Mouse (Mus musculus): ENCODE results near the gene Tmeff1. TPM values are rescaled to one million over a fixed set of nuclear protein-coding genes. Genes with fewer than 3 reads are reported as not detected.
A peak's percentile ranks its signal among the peaks of the same experiment; 100 is the strongest.
"Not testable (repeated sequence)": the region's sequence is repeated elsewhere in the genome, so short reads cannot be mapped to it uniquely, and the experiment has no call there.

Gene Tmeff1
- polyA plus RNA-seq, 1 experiment from 2014 or later = 59.5 TPM

DNA sequence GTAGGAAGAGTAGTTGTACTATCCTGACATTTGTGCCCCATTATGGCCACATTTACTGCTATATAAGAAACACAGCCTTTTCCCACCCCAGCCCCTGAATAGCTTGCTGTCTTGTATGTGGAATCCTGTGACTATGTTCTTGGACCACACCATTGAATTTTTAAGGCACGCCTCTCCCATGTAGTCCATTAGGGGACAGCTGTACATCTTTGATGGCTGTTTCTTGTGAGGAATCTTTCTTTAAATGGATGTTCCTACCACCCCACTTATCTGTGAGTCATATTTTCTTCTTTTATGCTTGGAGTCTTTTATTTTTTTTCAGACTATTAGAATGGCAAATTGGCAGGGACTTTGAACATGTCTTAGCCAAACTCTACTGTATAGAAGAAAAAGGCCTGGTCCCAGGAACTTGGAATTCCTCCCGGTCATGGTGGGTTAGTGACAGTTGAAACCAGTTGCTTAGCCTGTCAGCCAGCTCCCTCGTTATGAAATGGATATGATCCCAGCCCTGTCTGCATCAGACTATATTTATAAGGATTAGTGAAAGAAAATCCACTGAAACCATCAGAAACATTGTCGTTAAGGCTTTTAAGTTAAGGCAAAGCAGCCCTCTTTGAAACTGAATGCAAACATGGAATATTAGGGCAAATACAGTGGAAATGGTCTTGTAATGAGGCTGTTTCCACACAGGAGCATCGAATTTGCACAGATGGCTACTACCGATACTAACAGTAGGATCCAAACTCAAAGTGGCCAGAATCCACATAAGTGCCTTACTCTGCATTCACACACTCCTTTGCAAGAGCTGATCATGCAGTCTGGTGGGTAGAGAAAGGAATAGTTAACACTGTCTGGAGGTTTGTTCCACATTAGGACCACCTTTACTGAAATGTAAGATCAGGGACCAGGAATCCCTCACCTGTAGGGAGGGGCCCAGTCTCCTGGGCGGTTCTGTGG is 75.9 kb downstream of the Tmeff1 start:
- H3K9ac ChIP-seq = no peak overlapping the region
- H3K36me3 ChIP-seq = peaks cover 73% of the 10 kb centered on the region
- H3K4me2 ChIP-seq = no peak overlapping the region
- H3K27me3 ChIP-seq = no peaks in the 10 kb centered on the region
- no peak for ATAC-seq (ENCODE audit: insufficient number of reproducible peaks, insufficient read depth, low FRiP score, low TSS enrichment, low read depth)
- 73% methylated on average over 7 of the region's 7 CpGs for WGBS
- H3K9me3 ChIP-seq = no peaks in the 10 kb centered on the region
- H3K27ac ChIP-seq = peak overlapping the region; percentile 29
- no peaks in the 10 kb centered on the region for H3K4me1 ChIP-seq
- no peak overlapping the region for H3K4me3 ChIP-seq

DNA sequence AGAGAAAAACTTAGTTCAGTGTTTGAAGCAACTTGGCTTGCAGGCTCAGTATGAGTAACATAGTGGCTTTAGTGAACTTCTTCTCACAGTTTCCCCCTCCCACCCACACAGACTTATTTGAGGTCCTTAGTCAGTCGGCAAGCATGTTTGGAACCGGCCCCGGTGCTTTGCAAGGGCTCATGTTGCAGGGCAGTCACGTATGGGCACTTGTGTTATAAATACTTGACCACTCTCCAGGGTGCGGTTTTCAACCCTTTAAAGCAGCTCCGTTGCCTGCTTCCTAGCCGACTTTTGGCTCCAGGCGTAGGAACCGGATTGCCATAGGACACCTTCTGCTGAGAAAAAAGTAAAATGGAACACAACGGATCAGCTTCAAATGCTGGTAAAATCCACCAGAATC is 78.3 kb downstream of the Tmeff1 start, which contains the start of gene Cavin4:
Gene Cavin4, plus strand, starts transcription at position 244 of the 400 bp plus-strand sequence.
- Histone ChIP-seq H3K36me3 (peaks cover 63% of the 10 kb centered on the region), H3K9ac (no peak within 1 kb of the TSS), H3K4me1 (no peaks in the 10 kb centered on the region), H3K4me2 (no peak within 1 kb of the TSS), H3K27ac (no peak within 1 kb of the TSS), H3K27me3 (no peaks in the 10 kb centered on the region), H3K9me3 (no peaks in the 10 kb centered on the region), H3K4me3 (no peak within 1 kb of the TSS)
- WGBS = 88% methylated on average over 10 of the region's 10 CpGs
- ATAC-seq (ENCODE audit: insufficient number of reproducible peaks, insufficient read depth, low FRiP score, low TSS enrichment, low read depth) = no peak

DNA sequence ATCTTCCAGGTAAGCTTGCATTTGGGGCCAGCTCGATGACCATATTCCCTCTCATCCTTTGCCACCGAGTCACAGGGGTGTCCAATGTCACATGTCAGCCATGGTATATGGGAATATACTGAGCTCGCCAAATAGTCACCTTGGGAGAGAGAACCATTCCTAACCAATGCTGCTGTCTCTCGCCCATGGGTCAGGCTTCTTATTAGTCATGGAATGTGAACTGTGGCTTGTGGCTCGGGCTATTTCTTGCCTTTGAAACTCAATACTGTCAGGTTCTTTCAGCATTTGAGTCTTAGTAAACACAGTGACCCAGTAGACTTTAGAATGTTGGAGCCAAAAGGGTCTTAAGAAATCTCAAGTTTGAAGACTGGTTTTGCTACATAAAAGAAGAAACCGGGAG is 79.0 kb downstream of the Tmeff1 start:
- no peak overlapping the region for H3K4me3 ChIP-seq
- no peaks in the 10 kb centered on the region for H3K27me3 ChIP-seq
- H3K4me1 ChIP-seq = no peaks in the 10 kb centered on the region
- no peak overlapping the region for H3K9ac ChIP-seq
- H3K27ac ChIP-seq = no peak overlapping the region
- ATAC-seq (ENCODE audit: insufficient number of reproducible peaks, insufficient read depth, low FRiP score, low TSS enrichment, low read depth) = no peak
- peaks cover 55% of the 10 kb centered on the region for H3K36me3 ChIP-seq
- no peaks in the 10 kb centered on the region for H3K9me3 ChIP-seq
- 84% methylated on average over 6 of the region's 6 CpGs for WGBS
- no peak overlapping the region for H3K4me2 ChIP-seq

DNA sequence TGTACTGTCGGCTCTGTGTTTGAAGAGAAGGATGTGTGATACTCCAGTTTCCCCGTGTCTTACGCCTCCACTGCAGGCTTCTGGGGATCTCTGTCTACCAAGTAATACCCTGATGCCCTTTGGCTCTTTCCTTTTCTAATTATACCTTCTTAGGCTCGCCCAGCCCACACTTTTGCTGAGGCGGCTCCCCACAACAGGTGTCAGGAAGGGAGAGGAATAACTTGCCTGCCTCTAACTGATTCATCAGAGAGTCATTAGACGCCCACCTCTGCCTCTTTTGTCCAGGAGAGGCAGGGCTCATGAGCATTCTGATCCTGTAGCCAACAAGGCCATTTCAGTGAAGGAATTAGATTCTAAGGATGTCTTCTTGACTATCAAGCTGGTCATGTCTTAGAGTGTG is 82.3 kb downstream of the Tmeff1 start:
- Histone ChIP-seq H3K4me1 (no peaks in the 10 kb centered on the region), H3K9me3 (no peaks in the 10 kb centered on the region), H3K27me3 (no peaks in the 10 kb centered on the region), H3K4me3 (no peak overlapping the region), H3K4me2 (no peak overlapping the region), H3K27ac (no peak overlapping the region), H3K36me3 (peaks cover 48% of the 10 kb centered on the region), H3K9ac (no peak overlapping the region)
- no peak for ATAC-seq (ENCODE audit: insufficient number of reproducible peaks, insufficient read depth, low FRiP score, low TSS enrichment, low read depth)
- 74% methylated on average over 6 of the region's 6 CpGs for WGBS

DNA sequence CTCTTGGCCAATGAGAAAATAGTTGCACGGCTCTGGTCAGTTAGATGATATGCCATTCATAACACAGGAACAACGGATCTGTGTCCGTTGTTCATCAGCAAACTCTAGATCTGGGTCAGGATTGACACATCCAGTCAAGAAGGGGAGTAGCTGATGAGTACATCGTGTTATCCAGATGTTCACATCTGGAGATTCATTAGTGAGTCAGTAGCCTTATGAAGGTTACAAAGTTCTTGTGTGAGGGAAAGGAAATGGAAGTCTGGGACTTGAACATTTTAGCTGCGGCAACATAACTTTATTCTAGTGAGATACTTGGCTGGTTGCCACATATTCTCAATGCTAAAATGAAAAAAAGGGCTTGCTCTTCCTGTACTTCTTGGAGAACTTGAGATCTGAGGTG is 87.9 kb downstream of the Tmeff1 start:
- H3K4me2 ChIP-seq = no peak overlapping the region
- H3K4me1 ChIP-seq = no peaks in the 10 kb centered on the region
- no peaks in the 10 kb centered on the region for H3K27me3 ChIP-seq
- H3K9me3 ChIP-seq = no peaks in the 10 kb centered on the region
- no peak overlapping the region for H3K4me3 ChIP-seq
- H3K27ac ChIP-seq = no peak overlapping the region
- 87% methylated on average over 5 of the region's 5 CpGs for WGBS
- peaks cover 62% of the 10 kb centered on the region for H3K36me3 ChIP-seq
- ATAC-seq (ENCODE audit: insufficient number of reproducible peaks, insufficient read depth, low FRiP score, low TSS enrichment, low read depth) = no peak
- H3K9ac ChIP-seq = no peak overlapping the region

DNA sequence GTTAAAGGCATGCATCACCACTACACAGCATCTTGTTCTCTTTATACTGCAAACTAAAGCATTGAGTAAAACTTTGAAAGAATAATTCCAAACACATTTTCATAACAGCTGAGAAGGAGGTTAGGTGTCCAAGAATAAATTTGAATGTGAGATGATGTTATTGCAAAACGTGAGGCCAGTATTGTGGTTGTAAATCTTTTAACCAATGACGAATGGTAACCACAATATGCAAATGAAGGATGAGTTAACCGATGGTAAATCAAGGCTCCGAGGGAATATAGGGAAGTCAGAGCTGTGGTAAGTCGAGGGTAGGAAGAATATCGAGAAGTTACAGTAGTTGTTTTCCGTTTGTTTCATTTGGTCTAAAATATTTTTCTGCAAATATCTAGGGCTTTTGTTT is 89.4 kb downstream of the Tmeff1 start:
- WGBS = 89% methylated on average over 7 of the region's 7 CpGs
- Histone ChIP-seq H3K9me3 (no peaks in the 10 kb centered on the region), H3K9ac (no peak overlapping the region), H3K27ac (no peak overlapping the region), H3K4me3 (no peak overlapping the region), H3K4me2 (no peak overlapping the region), H3K27me3 (no peaks in the 10 kb centered on the region), H3K36me3 (peaks cover 62% of the 10 kb centered on the region), H3K4me1 (no peaks in the 10 kb centered on the region)
- ATAC-seq (ENCODE audit: insufficient number of reproducible peaks, insufficient read depth, low FRiP score, low TSS enrichment, low read depth) = no peak

DNA sequence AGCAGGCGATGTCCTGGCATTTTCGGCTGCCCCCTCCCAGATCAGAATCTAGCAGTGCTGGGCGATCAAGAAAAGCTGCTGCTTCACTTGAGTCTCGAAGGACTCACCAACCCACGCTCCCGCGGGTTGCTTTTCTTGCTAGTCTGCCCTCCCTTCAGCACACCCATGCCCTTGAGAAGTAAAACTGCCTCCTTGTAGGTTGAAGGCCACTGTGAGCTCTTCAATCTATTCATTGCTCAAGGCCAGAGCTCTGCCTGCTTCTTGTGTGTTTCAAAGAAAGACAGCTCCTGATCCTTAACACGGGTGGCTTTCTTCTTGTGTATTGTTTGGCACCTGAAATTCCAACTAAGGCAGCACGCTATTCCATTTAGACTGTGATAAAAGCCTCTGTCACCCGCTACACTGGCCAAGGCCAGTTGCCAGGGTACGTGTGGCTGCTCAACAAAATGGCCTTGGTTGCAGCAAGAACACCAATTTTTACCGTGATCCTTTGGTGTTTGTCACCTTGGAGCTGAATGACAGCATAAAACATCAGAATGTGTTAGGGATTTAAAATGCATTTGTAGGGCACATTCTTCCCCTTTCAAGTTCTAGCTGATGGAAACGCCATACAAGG is 91.7 kb downstream of the Tmeff1 start:
- H3K27me3 ChIP-seq = no peaks in the 10 kb centered on the region
- peaks cover 47% of the 10 kb centered on the region for H3K36me3 ChIP-seq
- no peaks in the 10 kb centered on the region for H3K9me3 ChIP-seq
- no peak overlapping the region for H3K9ac ChIP-seq
- no peaks in the 10 kb centered on the region for H3K4me1 ChIP-seq
- ATAC-seq (ENCODE audit: insufficient number of reproducible peaks, insufficient read depth, low FRiP score, low TSS enrichment, low read depth) = no peak
- H3K27ac ChIP-seq = no peak overlapping the region
- H3K4me3 ChIP-seq = no peak overlapping the region
- WGBS = 91% methylated on average over 13 of the region's 13 CpGs
- no peak overlapping the region for H3K4me2 ChIP-seq

DNA sequence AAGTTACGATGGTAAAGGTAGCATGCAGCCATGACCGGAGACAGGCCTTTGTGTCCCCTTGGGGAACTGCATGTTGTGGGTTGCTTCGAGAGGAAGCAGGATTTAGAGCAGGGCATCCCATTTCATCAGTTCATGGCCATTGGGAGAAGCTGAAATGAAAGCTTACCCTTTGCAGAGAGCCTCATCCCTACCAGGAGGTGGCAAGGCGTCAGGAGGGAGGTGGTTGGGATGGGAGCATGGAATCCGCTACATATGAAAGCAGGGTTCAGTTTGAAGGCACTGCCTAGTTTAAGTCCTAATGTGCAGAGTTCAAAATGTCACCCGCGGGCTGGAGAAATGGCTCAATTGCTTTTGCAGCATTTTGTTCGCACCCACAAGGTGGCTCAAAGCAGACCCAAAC is 92.3 kb downstream of the Tmeff1 start:
- H3K9ac ChIP-seq = no peak overlapping the region
- no peaks in the 10 kb centered on the region for H3K27me3 ChIP-seq
- H3K36me3 ChIP-seq = peaks cover 41% of the 10 kb centered on the region
- H3K9me3 ChIP-seq = no peaks in the 10 kb centered on the region
- H3K4me2 ChIP-seq = no peak overlapping the region
- ATAC-seq (ENCODE audit: insufficient number of reproducible peaks, insufficient read depth, low FRiP score, low TSS enrichment, low read depth) = no peak
- no peak overlapping the region for H3K4me3 ChIP-seq
- H3K4me1 ChIP-seq = no peaks in the 10 kb centered on the region
- WGBS = 92% methylated on average over 8 of the region's 8 CpGs
- no peak overlapping the region for H3K27ac ChIP-seq

DNA sequence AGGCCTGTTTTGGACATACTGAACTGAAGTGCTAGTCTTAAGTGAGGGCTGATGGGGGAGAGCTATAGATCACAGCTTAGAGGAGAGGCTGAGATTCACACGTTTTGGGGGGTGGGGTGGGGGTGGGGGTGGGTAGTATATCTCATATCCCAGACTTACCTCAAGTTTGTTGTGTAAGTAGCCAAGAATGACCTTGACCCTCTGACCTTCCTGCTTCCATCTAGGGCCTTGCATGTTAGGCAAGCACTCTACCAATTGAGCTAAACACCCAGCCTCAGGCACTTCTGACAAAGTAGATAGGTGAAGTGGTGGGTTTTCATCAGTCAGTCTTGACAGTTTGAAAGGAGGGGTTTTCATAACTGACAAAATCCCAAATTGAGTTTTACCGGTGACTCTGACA is 92.8 kb downstream of the Tmeff1 start:
- H3K4me3 ChIP-seq = no peak overlapping the region
- H3K9ac ChIP-seq = no peak overlapping the region
- H3K4me2 ChIP-seq = no peak overlapping the region
- ATAC-seq (ENCODE audit: insufficient number of reproducible peaks, insufficient read depth, low FRiP score, low TSS enrichment, low read depth) = no peak
- no peaks in the 10 kb centered on the region for H3K4me1 ChIP-seq
- no peak overlapping the region for H3K27ac ChIP-seq
- WGBS = 70% methylated on average over 2 of the region's 2 CpGs
- no peaks in the 10 kb centered on the region for H3K9me3 ChIP-seq
- H3K36me3 ChIP-seq = peaks cover 35% of the 10 kb centered on the region
- no peaks in the 10 kb centered on the region for H3K27me3 ChIP-seq

DNA sequence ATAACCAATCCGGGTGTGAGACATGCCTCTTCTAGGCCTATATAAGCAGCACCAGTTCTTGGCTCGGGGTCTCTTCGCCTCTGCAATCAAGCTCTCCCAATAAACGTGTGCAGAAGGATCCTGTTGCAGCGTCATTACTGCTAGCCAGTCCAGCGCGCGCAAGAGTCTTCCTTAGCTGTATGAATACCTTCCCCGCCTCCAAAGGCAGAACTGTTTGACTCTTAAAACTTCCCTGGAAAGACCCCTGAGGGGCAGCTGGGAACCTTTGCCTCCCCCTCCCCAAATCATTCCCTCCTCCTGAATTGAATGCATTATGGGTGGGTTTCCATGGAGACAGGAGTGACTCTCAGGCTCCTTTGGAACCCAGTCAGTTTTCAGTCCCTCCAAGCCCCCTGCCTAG is 93.8 kb downstream of the Tmeff1 start:
- H3K4me1 ChIP-seq = no peaks in the 10 kb centered on the region
- no peak overlapping the region for H3K27ac ChIP-seq
- 89% methylated on average over 9 of the region's 9 CpGs for WGBS
- no peak overlapping the region for H3K9ac ChIP-seq
- H3K4me2 ChIP-seq = no peak overlapping the region
- no peak overlapping the region for H3K4me3 ChIP-seq
- no peaks in the 10 kb centered on the region for H3K27me3 ChIP-seq
- H3K9me3 ChIP-seq = no peaks in the 10 kb centered on the region
- peaks cover 26% of the 10 kb centered on the region for H3K36me3 ChIP-seq
- no peak for ATAC-seq (ENCODE audit: insufficient number of reproducible peaks, insufficient read depth, low FRiP score, low TSS enrichment, low read depth)

DNA sequence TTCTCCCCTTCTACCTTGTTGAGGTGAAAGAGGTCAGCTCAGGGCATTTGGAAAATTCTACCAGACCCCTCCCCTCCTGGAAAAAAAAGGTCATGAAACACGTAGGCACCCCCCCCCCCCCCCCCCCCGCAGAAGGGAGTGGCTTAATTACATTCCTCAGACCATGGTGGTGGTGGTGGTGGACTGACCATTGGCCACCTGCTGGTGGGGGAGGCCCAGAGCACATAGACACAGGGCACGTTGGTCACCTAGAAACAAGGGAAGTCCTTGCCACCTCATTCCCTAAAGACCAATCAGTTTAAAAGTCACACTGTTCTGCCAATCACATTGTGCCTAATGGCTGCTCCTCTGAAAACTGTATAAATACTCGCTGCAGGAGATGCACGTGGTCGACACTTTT is 94.8 kb downstream of the Tmeff1 start:
- H3K4me2 ChIP-seq; H3K27me3 ChIP-seq; H3K9ac ChIP-seq; H3K4me3 ChIP-seq; ATAC-seq (ENCODE audit: insufficient number of reproducible peaks, insufficient read depth, low FRiP score, low TSS enrichment, low read depth); H3K4me1 ChIP-seq; H3K27ac ChIP-seq; H3K9me3 ChIP-seq: not testable (repeated sequence)
- peaks cover 22% of the 10 kb centered on the region for H3K36me3 ChIP-seq
- 68% methylated on average over 5 of the region's 6 CpGs for WGBS

DNA sequence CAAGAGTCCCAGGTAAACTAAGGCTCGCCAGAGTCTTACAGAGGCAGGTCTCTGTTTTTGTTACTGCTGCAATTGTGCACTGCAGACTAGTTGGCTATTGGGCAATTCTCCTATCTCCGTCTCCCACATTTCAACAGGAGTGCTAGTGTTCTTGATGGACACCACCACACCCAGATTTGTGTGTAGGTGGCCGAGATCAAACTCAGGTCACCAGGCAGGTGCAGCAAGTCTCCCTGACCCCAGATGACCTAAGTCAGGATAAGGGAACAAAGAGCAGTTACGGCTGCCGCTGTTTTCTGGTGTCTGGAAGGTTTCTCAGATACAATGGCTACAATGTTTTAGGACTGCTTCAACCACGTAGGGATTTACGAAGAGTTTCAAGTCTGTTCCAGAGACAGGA is 95.2 kb downstream of the Tmeff1 start:
- Histone ChIP-seq H3K36me3 (peaks cover 17% of the 10 kb centered on the region; the same call in 1 of the 2 replicates), H3K9me3 (no peaks in the 10 kb centered on the region), H3K27me3 (no peaks in the 10 kb centered on the region), H3K4me3 (no peak overlapping the region), H3K4me1 (no peaks in the 10 kb centered on the region), H3K9ac (no peak overlapping the region), H3K27ac (no peak overlapping the region), H3K4me2 (peak overlapping the region; percentile 33)
- 53% methylated on average over 7 of the region's 7 CpGs for WGBS
- ATAC-seq (ENCODE audit: insufficient number of reproducible peaks, insufficient read depth, low FRiP score, low TSS enrichment, low read depth) = no peak
